Mouse (Mus musculus): ENCODE results near the gene Pde2a. TPM values are rescaled to one million over a fixed set of nuclear protein-coding genes. Genes with fewer than 3 reads are reported as not detected.

Gene Pde2a
- total RNA-seq, 2 experiments from 2014 or later: 6.0 to 19.4 TPM

DNA sequence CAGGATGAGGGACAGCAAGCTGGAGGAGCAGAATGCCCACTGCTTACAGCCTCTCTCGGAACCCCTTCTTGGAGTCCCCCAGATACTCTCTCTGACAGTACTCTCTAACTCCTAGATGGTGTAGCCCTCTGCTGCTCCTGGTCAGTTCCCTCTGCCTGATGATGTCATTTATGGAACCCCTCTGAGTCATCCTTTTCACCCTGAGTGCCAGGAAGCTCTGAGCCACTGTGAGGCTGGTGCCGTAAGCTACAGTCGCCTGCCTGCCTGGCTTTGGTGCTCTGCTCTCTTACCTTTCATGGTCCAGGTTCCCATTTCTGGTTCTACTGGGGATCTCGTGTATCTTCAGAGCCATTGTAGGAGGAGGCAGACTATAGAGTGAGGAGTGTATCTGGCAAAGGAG, 24.3 kb upstream of the Pde2a start:
- ATAC-seq (replicated peaks; ENCODE audit: low FRiP score, low TSS enrichment, poor library complexity, severe bottlenecking): no peak

DNA sequence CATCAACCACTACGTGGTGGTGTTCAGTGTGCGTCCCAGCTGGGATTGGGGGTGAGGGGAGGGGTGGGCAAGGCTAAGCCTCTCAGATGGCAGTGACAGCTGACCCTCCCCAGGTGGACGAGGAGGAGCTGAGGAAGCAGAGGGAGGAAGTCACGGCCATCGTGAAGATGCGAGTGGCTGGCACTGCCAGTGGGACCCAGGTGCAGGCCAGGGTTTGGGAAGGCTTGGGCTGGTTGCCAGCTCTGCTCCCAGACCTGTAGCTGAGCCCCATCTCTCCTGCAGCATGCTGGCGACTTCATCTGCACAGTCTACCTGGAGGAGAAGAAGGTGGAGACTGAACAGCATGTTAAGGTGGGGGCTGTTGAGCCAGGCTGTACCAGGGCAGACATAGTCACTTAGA, 20.0 kb upstream of the Pde2a start:
- no peak for ATAC-seq (replicated peaks; ENCODE audit: low FRiP score, low TSS enrichment, poor library complexity, severe bottlenecking)

DNA sequence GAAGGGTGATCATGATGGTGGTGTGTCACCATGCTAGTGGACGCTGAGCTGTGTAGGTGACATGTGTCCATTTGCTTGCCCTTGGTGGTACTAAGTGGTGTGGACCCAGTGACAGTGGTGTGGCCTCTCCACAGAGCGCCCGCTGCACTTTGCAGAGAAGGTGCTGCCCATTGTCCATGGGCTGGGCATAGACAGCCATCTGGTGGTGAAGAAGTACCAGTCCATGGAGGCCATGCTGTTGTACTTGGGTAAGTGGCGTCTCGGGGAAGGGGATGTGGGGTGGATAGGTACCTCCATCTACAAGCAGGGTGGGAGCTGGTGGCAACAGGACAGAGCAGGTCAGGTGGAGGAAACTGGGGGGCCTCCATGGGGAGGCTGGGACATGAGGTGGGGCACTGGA, 17.7 kb upstream of the Pde2a start:
- ATAC-seq (replicated peaks; ENCODE audit: low FRiP score, low TSS enrichment, poor library complexity, severe bottlenecking): no peak

DNA sequence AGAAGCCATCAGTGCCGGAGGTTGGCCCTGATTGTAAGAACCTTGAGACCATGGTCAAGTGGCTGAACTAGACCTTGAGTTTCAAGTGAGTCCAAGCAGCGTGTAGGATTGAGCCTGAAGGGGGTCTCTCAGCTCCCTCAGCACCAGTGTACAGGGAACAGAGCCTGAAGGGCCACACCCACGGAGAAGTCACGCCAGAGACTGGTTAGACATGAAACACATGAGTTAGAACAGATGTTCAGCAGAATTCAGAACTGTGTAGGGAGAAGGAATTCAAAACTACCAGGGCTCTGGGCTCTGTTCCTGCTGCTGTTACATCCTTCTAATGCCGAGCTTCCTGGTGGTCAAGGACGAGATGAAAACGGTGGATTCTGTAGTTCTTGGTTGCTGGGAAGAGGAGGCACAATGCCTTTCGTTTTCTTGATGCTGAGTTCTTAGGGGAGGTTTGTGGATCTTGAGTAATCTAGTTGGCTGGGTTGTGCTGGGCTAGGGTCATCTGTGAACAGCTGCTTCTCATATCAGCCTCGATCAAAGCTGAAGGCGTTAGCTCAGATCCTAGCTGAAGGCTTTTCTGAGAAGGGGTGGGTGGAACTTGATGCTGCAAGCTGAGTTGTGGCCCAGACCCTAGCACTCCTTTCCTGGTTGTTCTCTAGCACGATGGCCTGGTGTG, 11.1 kb upstream of the Pde2a start, which contains the start of gene Gm45837:
Gene Gm45837, plus strand, starts transcription at position 620 of the 670 bp plus-strand sequence.
- ATAC-seq (replicated peaks; ENCODE audit: low FRiP score, low TSS enrichment, poor library complexity, severe bottlenecking): no peak

DNA sequence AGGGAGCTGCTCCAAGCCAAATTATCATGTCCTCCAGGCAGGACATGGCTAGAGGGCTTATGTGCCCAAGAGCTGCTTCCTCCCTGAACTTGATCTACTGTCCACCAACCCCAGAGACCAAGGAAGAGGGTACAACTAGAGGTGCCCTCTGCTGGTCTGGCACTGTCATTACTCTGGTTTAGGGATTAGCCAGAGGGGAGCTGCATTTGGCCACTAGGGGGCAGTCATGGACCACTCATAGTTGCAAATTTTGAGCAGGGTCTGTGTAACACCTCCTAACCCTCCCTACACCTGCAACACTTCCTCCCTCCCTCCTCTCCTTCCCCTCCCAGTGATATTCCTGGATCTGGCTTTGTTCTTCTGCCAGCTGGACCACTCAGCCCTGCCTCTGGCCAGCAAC, 8.7 kb upstream of the Pde2a start:
- peak; percentile 61 for ATAC-seq (replicated peaks; ENCODE audit: low FRiP score, low TSS enrichment, poor library complexity, severe bottlenecking)

DNA sequence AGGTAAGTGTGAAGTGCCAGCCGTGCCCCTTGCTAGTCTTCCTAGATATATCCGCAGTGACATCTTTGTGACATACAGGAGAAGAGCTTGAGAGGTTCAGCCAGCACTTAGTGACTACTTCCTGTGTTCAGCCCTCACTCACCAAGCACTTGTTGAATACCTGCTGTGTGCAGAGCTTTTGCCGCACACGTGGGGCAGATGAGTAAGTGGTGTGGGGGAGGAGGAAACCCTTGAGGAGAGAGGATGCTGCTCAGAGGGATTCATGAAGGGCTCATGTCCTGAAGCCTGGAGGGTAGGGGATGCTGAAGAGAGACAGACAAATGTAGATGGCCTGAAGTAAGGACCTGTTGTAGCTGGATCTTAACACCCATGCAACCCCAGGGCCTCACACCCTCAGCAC, 7.3 kb upstream of the Pde2a start:
- no peak for ATAC-seq (replicated peaks; ENCODE audit: low FRiP score, low TSS enrichment, poor library complexity, severe bottlenecking)

DNA sequence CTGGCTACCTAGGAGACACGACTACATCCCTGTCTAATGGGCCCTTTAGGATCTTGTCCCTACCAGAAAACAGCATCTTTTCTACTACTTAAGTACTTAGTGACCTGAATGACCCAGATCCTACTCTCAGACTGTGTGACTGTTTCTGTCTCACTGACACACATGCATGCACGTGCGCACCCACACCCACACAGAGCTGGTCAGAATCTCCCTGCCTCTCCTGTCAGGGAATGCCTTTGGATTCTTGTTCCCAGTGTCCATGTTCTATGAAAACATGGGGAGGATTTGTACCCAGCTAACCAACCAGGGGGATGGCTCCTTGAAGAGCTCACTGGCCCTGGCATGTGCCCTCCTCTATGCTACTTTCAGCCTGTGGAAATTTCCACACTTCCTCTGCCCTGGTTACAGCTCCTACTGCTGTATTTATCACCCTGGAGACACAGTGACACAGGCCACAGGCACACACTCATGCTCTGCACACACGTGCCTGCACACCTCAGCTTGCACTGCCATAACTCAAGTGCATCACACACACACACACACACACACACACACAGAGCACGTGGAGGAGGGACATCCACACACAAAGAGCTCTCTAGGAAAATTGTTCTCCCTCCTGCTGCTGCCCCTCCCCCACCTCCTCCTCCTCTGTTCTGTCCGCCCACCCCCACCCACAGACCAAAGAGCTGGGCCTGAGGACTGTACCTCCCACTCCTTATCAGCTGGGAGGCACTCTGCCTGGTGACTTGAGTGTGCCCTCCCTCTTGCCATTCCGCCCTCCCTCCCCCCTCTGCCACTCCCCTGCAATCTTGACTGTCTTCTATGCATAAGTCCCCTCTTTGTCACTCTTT, 6.6 kb upstream of the Pde2a start:
- peak; percentile 83 for ATAC-seq (replicated peaks; ENCODE audit: low FRiP score, low TSS enrichment, poor library complexity, severe bottlenecking)

DNA sequence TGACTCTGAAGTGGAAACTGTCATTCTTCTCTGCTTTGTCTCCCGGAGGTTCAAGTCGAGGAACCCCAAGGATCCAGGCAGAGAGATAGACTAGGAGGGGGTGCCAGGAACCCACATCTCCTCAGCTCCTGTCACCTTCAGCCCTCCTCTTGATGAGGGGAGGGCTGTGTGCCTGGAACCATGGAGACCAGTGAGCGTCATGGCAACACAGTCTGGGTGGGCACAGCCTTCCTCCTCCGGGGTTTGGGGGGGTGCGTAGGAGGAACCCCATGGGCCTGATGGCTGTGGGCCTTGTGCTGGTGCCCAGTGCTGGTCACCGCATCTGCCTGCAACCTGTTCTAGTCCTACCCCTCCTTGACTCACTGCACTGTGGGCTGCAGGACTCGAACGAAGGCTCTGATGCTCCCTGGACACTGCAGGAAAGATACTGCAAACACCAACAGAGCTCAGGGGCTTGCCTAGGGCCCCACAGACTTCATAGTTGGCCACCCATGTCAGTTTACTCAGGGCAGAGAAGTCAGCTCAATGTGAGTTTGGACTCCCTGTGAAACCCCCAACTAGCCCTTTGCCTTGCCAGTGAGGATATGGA, 5.9 kb upstream of the Pde2a start:
- ATAC-seq (replicated peaks; ENCODE audit: low FRiP score, low TSS enrichment, poor library complexity, severe bottlenecking): 0 out of 2 replicates have a peak, but pooled peaks have one; percentile 8

DNA sequence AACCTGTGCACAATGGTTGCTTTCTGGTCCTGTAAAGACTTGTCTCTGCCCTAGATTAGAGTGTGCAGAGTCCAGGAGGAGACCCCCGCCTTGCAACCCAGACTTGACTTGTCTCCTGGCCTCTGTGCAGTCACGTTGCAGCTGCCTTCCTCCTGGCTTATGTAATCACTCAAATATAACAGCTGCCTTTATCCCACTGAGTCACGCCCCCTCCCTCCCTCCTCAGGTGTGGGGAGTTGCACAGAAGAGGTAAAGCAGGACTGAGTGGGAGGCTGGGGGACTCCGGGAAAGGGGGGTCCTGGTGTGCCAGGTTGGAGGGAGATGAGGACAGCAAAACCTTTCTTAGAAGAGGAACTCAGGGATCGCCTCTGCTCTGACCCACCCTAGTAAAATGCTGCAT, 5.1 kb upstream of the Pde2a start:
- ATAC-seq (replicated peaks; ENCODE audit: low FRiP score, low TSS enrichment, poor library complexity, severe bottlenecking): no peak

DNA sequence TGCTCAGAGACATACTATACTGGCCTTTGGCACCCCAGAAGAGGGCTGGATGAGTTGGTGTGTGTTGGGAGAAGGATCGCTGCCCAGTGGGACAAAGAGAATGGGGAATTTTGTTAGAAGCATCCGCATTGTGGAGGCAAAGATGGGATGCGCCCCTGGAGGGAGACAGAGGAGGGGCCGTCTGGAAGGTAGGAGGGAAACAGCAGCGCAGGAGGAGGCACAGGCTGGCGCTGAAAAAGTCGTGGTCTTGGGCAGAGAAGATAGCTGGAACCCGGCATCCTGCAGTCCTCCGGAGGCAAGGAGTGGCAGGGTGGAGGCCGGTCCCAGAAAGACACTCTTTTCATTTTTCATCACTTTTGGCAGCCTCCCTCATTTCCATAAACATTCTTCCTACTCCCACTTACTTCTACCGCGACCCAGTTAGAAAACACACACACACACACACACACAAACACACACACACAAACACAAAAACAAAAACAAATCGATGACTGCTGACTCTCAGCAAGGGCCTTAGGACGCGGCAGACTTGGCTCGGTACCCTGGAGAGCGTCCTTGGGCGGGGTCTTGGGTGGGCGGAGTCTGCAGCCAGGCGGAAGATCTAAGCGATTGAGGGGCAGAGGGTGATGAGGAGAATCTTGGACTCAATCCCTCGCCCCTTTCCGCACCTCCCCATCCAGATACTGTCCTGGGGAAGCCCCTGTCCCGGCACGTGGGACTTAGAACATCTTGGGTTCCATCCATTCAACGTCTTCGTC, 2.3 kb upstream of the Pde2a start:
- no peak for ATAC-seq (replicated peaks; ENCODE audit: low FRiP score, low TSS enrichment, poor library complexity, severe bottlenecking)

DNA sequence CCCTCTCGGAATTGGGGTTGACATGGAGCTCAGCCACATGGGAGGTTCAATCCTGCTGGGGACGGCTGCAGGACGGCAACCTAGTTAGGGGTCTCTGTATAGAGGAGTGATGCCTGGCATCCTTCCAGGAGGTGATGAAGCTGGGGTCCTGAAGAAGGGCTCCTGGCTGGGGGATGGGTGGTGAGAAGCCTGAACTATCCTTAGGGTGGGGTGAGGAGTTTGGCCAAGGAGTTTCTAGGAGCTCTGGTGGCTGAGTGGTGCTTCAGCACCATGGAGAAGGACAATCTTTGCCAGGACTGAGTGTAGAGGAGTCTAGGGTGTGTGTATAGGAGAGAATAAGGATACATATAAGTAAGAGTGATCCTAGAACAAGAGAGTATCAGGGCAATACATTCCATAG, 578 bp downstream of the Pde2a start:
- ATAC-seq (replicated peaks; ENCODE audit: low FRiP score, low TSS enrichment, poor library complexity, severe bottlenecking): peak; percentile 33; the same call in 1 of the 2 replicates

DNA sequence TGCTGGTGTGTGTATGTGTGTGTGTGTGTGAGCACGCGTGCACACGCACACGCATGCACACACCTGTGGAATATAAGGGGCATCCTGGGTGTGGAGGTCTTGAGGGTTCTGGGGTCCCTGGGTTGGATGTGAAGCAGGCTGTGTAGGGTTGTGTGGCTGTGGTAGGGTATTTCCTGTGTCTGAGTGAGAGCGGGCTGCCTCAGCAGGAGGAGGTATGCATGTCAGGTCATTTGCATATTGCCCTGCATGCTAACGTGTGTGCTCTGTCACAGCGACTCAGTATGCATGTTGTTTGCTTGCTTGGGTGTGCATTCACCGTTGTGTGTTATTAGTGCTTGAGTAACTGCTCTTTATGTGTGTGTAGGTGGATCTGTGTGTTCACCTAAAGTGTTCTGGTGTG, 1.2 kb downstream of the Pde2a start:
- ATAC-seq (replicated peaks; ENCODE audit: low FRiP score, low TSS enrichment, poor library complexity, severe bottlenecking): no peak

DNA sequence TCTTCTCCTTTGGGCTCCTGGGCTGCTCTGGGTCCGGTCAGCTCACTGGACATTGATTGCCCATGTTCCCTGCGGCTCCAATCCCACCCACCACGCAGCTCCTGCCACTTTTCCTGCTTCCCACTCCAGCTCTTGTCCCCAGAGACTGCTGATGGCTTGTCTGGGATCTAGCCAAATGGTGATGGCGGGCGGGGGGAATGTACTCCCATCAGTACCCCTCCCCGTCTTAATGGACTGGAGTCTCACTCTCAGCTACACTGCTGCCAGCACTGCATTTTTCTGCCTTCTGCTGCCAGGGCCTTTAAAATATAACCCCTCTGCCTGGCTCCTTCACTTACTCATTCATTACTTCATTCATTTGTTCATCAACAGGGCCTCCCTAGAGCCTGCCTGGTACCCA, 2.5 kb downstream of the Pde2a start:
- ATAC-seq (replicated peaks; ENCODE audit: low FRiP score, low TSS enrichment, poor library complexity, severe bottlenecking): no peak

DNA sequence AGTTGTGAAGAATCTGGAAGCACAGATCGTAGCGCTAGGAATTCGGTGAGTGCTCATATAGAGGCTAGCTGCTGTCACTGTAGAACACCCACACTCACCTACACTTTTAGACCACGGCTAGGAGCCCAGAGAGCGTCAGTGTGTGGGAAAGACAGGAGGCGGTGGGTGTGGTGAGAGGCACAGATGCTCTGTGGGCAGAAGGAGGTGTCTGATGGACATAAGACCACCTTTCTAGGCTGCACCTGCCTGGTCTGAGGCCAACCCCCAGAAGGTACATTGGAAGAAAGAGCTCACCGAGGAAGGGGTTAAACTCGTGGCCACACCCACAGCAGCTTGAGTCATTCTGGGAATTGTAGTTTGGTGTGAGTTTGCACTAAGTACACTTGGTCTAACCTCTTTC, 5.2 kb downstream of the Pde2a start:
- ATAC-seq (replicated peaks; ENCODE audit: low FRiP score, low TSS enrichment, poor library complexity, severe bottlenecking): no peak

DNA sequence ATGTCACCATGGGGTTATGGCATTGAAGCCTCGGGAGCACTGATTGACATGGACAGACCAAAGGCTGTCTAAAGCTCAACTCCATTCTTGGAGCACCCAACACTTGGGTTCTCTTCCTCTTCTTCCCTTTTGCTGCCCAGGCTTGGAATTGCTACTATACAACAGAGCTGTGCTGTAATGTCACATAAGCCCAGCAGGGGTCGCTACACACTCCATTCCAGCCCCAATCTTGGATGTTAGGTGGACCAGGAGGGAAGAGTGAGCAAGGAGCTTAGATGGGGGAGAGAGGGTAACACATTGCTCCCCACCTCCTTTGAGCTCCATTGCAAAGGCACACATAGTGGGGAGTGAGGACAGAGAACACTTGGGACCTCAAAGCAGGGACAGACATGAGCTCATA, 6.2 kb downstream of the Pde2a start:
- ATAC-seq (replicated peaks; ENCODE audit: low FRiP score, low TSS enrichment, poor library complexity, severe bottlenecking): peak; percentile 38; the same call in 1 of the 2 replicates

DNA sequence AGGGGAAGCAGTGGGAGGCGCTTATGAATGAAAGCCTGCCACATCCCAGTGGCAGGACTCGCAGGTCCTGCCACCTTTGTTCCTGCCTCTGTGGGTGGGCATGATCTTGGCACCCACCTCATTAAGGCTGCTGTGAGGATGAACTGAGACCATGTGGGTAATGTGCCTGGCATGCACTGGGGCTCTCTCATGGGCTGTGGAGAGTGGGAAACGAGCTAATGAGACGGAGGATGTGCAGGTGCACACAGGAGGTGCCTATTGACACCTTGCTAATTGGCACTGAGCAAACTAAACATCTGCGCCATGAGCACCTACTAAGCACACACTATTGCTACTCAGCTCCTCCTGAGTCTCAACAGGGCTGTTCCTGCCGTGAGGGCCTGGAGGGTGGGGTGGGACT, 13.5 kb downstream of the Pde2a start:
- no peak for ATAC-seq (replicated peaks; ENCODE audit: low FRiP score, low TSS enrichment, poor library complexity, severe bottlenecking)

DNA sequence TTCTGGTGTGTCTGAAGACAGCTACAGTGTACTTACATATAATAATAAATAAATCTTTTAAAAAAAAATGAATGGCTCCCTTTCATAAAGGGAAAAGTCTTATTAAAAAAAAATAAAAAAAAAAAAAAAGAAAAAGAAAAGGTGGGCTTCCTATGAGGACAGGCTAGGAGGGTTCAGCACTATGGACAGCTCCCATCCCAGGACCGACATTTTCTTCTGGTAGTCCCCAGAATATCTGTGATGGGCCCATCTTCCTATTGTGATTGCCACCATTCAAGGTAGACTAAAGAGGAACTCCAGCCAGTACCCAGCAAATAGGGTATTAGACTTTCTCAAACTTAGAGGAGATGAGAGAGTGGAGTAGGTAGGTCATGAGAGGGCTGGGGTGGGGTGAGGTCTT, 16.4 kb downstream of the Pde2a start:
- no peak for ATAC-seq (replicated peaks; ENCODE audit: low FRiP score, low TSS enrichment, poor library complexity, severe bottlenecking)

DNA sequence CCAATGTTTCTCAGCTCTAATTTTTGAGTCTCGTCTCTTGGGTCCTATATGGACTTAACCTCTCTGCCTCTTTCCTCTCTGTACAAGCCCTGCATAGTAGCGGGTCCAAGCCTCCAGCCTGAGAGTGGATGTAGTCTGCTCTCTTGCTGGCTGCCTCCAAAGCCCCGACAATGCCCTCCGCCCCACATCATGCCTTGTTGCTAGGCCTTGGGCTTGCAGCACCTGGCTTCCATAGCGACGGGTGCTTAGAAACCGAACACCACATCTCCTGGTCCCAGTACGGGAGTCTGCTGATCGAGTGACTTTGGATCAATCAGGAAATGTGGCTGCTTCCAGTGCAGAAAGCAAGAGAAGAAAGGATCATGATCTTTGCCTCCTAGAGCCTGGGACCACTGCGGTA, 21.6 kb downstream of the Pde2a start:
- ATAC-seq (replicated peaks; ENCODE audit: low FRiP score, low TSS enrichment, poor library complexity, severe bottlenecking): no peak

DNA sequence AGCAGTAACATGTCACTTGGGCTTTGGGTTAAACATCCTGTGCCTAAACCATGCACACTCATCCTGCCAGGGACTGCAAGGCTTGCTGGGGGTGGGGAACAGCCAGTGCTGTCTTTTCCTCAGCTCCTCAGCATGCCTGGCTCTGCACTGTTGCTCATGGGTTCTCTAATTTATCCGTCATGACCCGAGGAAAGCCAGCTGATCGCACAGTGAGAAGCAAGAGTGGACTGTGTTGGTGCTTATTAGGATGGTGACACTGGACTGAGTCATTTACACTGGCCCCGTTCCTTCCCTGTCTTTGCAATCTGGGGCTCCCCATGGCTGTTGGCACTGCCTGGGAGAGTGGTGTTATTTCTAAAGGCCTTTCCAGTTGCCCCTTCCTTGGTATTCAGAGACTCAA, 22.7 kb downstream of the Pde2a start:
- ATAC-seq (replicated peaks; ENCODE audit: low FRiP score, low TSS enrichment, poor library complexity, severe bottlenecking): no peak

DNA sequence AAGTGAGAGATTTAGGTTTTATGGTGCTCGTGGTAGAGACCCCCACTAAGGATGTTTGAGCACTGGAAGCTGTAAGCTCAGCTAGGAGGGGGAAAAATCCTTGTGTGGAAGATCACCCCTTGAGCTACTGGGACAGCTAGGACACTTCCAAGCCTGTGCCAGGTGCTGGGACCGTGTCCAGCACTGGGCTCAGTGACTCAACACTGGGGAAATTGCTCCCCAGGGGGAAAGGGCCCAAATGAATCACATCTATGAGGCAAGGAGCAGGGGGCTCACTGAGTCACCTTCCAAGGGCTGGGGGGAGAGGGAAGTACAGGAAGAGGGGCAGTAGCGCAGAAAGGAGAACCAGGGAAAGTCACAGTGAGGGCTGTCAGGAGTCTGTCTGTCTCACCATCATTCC, 28.4 kb downstream of the Pde2a start:
- no peak for ATAC-seq (replicated peaks; ENCODE audit: low FRiP score, low TSS enrichment, poor library complexity, severe bottlenecking)
